Mouse (Mus musculus) thymus, postnatal 0 days (tissue): ENCODE results near the gene Kremen2. TPM values are rescaled to one million over a fixed set of nuclear protein-coding genes. Genes with fewer than 3 reads are reported as not detected.

Experiments used
- DNase-seq: peaks from one replicate; pipeline ENCODE4 v3.0.0-alpha.2; 2015; ENCODE audit warnings: low spot score
- polyA plus RNA-seq: library from polyadenylated mRNA; unstranded; fragments of >200 nt; fragmentation: Nextera tagmentation; extraction: Ambion mirVana; gene quantifications from 2 replicates; pipeline ENCODE4 v1.2.1, GENCODE M21; 2015

Kremen2 gene
- polyA plus RNA-seq, 1 experiment from 2014 or later, result 7.2 TPM

- DNase-seq, result no peak
These were observed 14.6 kb upstream of the Kremen2 start for GRCm38 (mm10) chr17:23760231-23760630.

GRCm38 (mm10) chr17:23758801-23759200, 13.2 kb upstream of the Kremen2 start:
- no peak for DNase-seq

DNA sequence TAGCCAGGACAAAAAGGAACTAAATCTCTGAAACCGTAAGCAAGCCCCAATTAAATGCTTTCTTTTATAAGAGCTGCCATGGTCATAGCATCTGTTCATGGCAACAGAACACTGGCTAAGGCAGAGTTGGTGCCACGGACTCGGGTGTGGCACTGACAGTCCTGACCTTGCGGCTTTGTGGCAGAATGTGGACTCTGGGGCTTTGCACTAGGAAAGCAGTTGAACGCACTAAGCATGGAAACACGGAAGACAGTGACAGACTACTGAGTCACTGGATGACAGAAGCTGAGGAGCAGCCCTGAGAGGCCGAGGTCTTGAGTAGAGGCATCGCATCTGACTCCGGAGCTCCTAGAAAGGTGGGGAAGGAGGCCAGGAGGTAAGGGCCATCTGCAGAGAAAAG, 11.9 kb upstream of the Kremen2 start:
- DNase-seq, result no peak

DNA sequence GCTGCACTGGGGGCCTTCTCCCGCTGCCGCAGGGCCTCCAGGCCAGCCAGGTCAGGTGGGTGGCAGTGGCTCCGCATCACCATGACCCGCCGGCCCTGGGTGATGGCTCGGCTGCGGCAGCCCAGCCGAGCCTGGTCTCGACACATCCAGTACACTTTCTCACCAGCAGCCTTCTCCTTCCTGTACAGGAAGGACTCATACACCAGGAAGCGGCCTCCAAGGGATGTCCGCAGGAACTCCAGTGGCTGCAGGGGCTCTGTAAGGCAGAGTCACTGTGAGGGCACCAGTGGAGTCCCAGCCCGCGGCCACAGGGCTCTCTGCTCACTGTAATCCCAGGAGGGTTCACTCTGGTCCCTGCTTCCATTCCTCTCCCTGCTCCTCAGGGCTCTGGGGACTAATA, 10.1 kb upstream of the Kremen2 start:
- no peak for DNase-seq

DNA sequence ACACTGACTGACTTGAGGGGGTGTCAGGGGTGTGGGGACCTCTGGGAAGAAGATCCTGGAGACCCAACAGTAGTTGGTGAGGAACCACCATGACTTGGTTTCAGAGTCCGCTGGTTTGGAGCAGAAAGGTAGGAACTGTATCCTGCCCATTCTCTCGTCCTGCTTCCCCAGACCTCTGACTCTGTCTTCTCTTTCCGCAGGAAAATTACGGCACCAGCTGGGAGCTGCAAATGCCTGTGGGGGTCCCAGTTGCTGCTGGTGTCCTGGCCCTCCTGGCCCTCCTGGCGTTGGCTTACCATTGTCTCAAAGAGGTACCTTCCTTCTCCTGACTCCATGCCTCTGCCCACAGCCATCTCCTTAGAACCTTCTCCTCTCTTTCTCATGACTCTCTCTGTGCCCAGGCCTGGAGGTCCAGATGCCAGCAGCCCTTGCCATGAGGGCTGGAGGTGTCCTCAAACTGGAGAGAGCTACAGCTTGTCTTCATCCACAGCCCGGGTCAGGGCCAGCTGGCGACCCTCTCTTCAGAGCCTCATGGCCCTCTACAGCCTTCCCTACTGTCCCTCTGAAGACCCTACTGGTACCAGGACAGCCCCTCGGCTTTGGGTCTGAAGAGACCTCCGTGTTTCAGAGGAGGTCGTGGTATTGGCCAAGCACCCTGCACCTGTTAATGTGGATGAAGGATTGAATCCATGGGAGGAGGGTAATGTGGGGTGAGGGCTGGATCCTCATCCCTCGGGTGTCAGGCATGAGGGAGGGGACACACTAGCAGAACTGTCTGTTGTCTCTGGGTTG, 4.0 kb upstream of the Kremen2 start:
- no peak for DNase-seq

GRCm38 (mm10) chr17:23748631-23749391, 3.2 kb upstream of the Kremen2 start:
- peak; percentile 74 for DNase-seq

- DNase-seq, result peak; percentile 33
These were observed 2.4 kb upstream of the Kremen2 start for GRCm38 (mm10) chr17:23748026-23748425.

- DNase-seq, result no peak
These were observed 1.8 kb upstream of the Kremen2 start for GRCm38 (mm10) chr17:23747471-23747870.

GRCm38 (mm10) chr17:23746767-23747166, 1.1 kb upstream of the Kremen2 start:
- DNase-seq, result no peak

- peak; percentile 28 for DNase-seq
These were observed 678 bp upstream of the Kremen2 start for GRCm38 (mm10) chr17:23746311-23746710.

DNA sequence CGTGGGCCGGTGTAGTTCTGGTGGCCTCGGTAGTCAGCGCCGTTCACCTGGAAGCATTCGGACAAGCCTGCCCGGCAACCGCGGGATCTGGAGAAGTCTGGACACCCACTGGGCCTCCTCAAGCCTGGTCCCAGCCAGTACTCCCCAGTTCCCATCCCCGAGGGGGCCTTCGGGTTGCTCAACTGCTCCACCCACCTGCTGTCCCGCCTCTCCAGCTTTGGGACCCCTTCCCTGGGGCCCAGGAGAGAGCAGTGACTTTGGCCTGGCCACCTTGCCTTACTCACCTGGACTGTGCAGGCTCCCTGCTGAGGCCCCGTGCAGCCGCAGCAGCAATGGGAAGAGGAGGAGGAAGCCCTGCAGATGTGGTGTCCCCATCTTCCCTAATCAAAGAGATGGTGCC, 982 bp downstream of the Kremen2 start:
- no peak for DNase-seq

DNA sequence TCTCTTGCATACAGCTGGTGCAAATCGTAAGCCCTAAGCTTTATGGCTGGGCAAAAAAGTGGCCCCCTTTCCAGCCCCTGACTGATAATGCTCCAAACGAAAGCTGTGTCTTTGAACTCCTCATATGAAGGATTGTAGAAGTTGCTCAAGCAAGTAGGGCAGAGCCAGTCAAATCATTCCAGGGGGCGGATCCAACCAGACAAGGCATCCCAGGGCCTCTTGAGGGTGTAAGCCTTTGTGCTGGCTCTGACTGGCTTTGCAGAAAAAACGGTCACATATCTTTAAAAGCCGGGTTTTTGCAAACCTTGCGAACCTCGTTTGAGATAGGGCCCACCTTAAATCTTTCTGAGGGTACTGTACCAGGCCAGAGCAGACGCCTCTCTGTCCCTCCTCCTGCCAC, 1.6 kb downstream of the Kremen2 start:
- no peak for DNase-seq

DNA sequence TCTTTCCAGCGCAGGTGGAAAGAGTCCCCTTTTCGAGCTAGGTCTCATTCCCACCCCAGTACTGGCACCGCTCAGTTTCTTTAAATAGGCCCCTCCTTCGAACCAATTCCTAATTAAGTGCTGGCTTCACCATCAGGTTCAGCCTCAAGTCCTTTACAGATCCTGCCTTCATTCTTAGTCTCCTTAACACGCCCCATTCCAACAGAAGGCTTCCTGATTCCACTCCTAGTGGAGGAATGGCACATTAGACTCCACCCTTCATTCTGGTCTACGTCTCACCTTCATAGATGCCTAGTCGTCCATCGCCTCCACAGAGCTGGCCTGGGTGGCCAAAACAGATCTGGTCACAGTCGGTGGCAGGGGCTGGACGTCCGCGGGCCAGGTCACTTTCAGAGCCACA, 2.7 kb downstream of the Kremen2 start:
- DNase-seq, result no peak

GRCm38 (mm10) chr17:23742210-23742793, 3.3 kb downstream of the Kremen2 start:
- peak; percentile 60 for DNase-seq

GRCm38 (mm10) chr17:23741359-23742209, 4.0 kb downstream of the Kremen2 start:
- DNase-seq, result no peak

GRCm38 (mm10) chr17:23740598-23741021, 5.0 kb downstream of the Kremen2 start, which contains the start of gene Paqr4:
Gene Paqr4 (minus strand): TSS chr17:23740867.
- peak; percentile 35 for DNase-seq

- peak; percentile 72 for DNase-seq
These were observed 5.5 kb downstream of the Kremen2 start for GRCm38 (mm10) chr17:23740136-23740584.

- no peak for DNase-seq
These were observed 6.2 kb downstream of the Kremen2 start for GRCm38 (mm10) chr17:23739202-23740135.

- DNase-seq, result no peak
These were observed 6.8 kb downstream of the Kremen2 start for GRCm38 (mm10) chr17:23738836-23739201.
